Mouse (Mus musculus) adrenal gland, postnatal 4 days (tissue): ENCODE results near the gene Cldn12. TPM values are rescaled to one million over a fixed set of nuclear protein-coding genes. Genes with fewer than 3 reads are reported as not detected.
A peak's percentile ranks its signal among the peaks of the same experiment; 100 is the strongest.

ENCODE experiments used
- DNase-seq, 2 experiments: peaks; one replicate each; pipeline ENCODE4 v3.0.0; 2021 to 2022; ENCODE audit warnings: low spot score in 2 of 2, mixed read lengths in 2 of 2
- long read RNA-seq, 2 experiments: library from polyadenylated mRNA; stranded (forward); transcript quantifications; one replicate each; pipeline ENCODE4 v2.0.0; 2021
- total RNA-seq, 2 experiments: library from RNA; stranded (reverse); gene quantifications; 2 replicates each; pipeline ENCODE4 v1.2.3; 2021

The Cldn12 gene
- total RNA-seq, result 10 to 100 TPM; 21.3 to 23.6 TPM
- long read RNA-seq, experiment 1, transcript Cldn12-201 (4 exons, 3,597 nt), result major isoform, 7 of 15 reads
- long read RNA-seq, experiment 1, partial matches to known transcripts, result 0 of 15 reads
- long read RNA-seq, experiment 1, other reads (novel, unspliced or antisense), result 5 of 15 reads
- long read RNA-seq, experiment 2, transcript Cldn12-201 (4 exons, 3,597 nt), result major isoform, 7 of 19 reads
- long read RNA-seq, experiment 2, partial matches to known transcripts, result 2 of 19 reads
- long read RNA-seq, experiment 2, other reads (novel, unspliced or antisense), result 8 of 19 reads

- DNase-seq, result peak; percentile 90 to 93
Measured at GRCm38 (mm10) chr5:5514196-5515076, at the start of gene Cldn12. Cldn12 (minus strand) TSS chr5:5514958.

DNA sequence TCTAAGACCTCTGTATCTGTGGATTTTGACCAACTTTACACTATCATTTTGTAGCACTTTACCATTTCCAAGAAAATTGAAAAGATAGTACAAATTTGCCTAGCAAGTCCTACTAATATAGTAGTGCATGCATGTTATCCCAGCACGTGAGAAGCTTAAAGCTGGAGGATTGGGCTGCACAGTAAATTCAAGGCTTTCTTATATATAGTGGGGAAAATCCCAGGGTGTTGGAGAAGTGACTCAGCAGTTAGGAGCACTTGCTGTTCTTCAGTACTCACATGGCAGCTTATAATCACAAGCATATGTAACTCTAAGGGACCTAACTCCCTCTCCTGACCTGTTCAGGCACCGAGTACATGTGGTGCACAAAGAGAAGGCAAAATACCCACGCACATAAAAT lies 47.7 kb upstream of the Cldn12 start:
- no peak for DNase-seq

DNA sequence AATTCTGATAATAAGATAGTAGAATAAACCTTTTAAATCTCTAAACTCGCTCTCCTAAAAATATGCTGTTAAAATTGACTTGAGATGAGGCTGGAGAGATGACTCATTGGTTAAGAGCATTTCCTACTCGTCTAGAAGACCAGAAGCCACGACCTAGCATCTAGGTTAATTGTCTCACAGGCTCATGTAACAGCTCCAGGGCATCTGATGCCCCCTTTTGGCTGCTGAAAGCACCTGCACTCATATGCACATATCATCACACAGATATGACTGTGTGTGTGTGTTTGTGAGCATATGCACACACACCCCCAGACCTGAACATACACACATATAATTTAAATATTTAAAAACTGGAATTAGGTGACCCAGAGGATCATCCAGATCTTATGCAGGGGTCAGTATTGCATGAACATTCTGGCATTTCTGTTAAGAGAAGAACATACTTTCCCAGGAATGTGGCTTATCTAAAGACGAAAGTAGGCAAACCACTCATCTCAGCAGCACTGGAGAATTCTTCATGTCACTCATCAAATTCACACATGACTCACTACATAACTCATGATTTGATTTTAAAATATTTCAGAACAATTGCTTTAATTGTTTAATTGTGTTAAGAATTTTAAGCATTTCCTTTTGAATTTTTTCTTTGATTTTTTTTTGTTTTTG lies 46.4 kb upstream of the Cldn12 start:
- no peak for DNase-seq

GRCm38 (mm10) chr5:5559798-5560197 lies 45.0 kb upstream of the Cldn12 start:
- DNase-seq, result no peak

DNA sequence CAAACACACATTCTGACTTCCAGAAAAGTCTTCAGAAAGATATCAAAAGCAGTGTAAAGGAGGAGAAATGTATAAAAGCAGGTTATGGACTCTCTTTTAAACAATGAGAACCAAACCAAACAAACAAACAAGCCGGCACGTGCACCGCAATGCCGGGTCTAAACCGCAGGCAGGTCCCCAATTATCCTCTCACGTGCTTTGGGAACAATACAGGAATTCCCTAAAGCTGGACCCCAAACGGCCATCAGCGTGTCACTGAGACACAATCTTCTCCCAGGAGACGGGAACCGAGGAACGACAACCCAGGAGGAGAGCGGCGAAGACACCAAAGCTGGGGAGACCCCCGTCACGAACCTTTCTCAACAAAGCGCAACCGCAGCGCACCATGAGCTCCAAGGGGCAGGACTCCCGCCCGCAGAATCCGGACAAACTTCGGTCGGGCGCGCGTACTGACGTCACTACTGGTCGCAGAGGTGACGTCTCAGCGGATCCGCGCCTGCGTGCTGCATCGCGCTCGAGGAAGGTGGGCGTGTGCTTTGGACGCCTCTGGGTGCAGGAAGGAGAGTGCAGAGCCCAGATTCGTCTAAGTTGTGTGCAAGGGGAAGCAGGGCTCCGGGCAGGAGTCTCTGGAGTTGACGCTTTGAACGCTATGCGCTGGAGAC lies 44.5 kb upstream of the Cldn12 start, which contains the start of gene Gtpbp10:
Gtpbp10 (minus strand) TSS at position 460 of the 662 bp plus-strand sequence.
- peak; percentile 88 to 90 for DNase-seq

DNA sequence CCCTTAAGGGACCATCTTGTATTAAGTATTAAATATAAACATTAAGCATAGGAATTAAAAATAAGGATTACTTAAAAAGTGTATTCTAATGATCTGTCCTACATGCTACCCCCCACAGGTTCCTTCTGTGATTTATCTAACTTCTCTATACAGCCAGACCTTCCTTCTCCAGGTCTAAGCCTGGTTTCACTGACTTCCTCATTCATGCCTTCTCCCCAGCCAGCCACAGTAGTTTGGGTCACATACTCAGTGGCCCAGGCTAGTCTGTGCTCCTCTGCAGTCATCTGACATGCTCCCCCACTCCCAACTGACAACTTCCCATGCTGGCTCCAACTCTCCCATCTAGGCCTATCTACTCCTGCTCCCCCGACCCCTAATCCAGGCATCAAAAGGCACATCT lies 36.4 kb upstream of the Cldn12 start:
- no peak for DNase-seq

DNA sequence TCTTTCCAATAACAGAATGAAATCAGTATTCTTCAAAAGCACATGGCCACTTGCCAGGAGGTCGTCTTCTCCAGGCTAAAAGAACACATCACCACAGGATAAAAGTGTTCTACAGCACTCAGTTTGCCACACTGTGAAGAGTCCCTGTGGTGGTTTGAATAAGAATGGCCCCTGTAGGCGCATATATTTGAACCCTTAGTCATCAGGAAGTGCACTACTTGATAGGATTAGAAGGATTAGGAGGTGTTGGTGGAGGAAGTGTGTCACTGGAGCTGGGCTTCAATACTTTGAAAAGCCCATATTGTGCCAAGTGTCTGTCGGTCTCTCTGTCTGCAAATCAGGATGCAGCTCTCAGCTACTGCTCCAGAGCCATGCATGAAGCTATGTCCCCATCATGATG lies 25.6 kb upstream of the Cldn12 start:
- no peak for DNase-seq

GRCm38 (mm10) chr5:5539771-5540170 lies 25.0 kb upstream of the Cldn12 start:
- DNase-seq, result no peak

GRCm38 (mm10) chr5:5536131-5536530 lies 21.4 kb upstream of the Cldn12 start:
- DNase-seq, result no peak

DNA sequence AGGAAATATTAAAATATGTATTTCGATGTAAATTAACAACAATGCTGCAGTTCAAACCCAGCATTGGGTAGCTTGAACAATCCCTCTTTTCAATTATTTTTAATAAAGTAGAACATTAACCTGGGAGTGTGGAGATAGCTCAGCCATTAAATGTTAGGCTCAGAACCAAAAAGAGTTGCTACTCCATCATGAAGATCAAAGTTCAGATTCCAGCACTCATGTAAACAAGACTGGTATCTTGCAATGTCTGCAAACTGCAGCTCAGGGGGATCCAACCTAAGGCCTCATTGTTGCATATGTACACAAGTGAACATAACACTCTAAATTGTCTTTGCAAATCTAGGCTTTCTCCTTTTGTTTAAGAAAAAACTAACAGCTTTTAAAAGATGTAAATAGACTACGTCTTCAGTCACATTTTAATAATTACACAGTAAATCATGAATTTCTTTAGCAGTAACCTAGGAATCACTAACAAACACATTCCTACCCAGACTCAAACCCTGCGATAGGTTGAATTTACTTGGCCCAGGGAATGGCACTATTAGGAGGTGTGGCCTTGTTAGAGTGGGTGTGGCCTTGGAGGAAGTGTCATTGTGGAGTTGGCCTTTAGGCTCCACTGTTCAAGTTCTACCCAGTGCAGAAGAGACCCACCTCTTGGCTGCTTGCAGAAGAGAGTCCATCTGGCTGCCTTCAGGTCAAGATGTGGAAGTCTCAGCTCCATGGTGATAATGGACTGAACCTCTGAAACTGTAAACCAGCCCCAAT lies 19.1 kb upstream of the Cldn12 start:
- no peak for DNase-seq

GRCm38 (mm10) chr5:5515411-5515810 lies 653 bp upstream of the Cldn12 start:
- DNase-seq, result no peak

DNA sequence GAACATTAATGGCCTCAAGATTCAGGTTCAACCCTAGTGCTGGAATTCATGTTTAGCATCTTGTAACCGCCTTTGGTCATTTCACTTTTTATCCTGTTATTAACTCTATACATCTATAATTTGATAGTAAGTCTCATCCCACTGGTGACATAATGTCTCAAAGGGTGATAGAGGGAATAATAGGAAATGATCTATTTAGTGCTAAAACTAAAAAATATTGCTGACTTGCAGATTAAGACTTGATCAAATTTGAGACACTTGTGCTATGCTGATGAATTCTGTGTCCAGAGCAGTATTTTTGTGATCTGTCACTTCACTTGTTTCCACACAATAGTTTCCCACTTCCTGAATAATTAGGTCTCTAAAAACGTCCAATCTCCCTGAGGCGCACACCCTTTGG lies 3.4 kb downstream of the Cldn12 start:
- DNase-seq, result no peak

GRCm38 (mm10) chr5:5510989-5511388 lies 3.8 kb downstream of the Cldn12 start:
- no peak for DNase-seq

- DNase-seq, result no peak
Measured at GRCm38 (mm10) chr5:5510304-5510887, 4.4 kb downstream of the Cldn12 start.

- no peak for DNase-seq
Measured at GRCm38 (mm10) chr5:5508231-5508630, 6.5 kb downstream of the Cldn12 start.

- DNase-seq, result peak; percentile 15 to 35
Measured at GRCm38 (mm10) chr5:5507701-5508225, 7.0 kb downstream of the Cldn12 start.

GRCm38 (mm10) chr5:5504456-5504855 lies 10.3 kb downstream of the Cldn12 start:
- no peak for DNase-seq

GRCm38 (mm10) chr5:5503381-5503780 lies 11.4 kb downstream of the Cldn12 start:
- no peak for DNase-seq

DNA sequence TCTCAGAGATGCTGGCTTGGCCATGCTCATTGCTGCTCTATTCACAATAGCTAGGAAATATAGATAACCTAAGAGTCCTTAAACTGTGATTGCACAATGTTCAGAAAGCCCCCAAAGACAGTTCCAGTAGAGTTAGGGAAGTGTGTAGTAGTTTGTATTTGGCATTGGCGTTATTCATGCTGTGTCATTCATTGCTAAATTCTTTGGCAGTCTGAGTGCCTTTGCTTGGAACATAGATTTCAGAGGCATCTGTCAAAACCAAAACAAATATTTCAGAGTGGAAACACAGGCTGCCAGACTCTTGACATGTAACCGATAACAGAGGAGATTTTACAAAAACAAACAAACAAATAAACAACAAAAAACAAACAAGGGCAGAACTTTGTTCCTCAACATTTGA lies 13.2 kb downstream of the Cldn12 start:
- DNase-seq, result no peak

- DNase-seq, result no peak
Measured at GRCm38 (mm10) chr5:5496393-5496792, 18.4 kb downstream of the Cldn12 start.
